Mouse (Mus musculus) T-helper 1 cell (primary cell): ENCODE measurements around the gene Rhebl1.

ENCODE experiments used
- in situ Hi-C: fragments of 300-600 bp; cut with MboI, MseI; formaldehyde crosslinking; loops from one replicate; pipeline ENCODE4 v1.15.1; 2025; ENCODE audit warnings: high pct_unique_total_duplicates

Gene Rhebl1

DNA sequence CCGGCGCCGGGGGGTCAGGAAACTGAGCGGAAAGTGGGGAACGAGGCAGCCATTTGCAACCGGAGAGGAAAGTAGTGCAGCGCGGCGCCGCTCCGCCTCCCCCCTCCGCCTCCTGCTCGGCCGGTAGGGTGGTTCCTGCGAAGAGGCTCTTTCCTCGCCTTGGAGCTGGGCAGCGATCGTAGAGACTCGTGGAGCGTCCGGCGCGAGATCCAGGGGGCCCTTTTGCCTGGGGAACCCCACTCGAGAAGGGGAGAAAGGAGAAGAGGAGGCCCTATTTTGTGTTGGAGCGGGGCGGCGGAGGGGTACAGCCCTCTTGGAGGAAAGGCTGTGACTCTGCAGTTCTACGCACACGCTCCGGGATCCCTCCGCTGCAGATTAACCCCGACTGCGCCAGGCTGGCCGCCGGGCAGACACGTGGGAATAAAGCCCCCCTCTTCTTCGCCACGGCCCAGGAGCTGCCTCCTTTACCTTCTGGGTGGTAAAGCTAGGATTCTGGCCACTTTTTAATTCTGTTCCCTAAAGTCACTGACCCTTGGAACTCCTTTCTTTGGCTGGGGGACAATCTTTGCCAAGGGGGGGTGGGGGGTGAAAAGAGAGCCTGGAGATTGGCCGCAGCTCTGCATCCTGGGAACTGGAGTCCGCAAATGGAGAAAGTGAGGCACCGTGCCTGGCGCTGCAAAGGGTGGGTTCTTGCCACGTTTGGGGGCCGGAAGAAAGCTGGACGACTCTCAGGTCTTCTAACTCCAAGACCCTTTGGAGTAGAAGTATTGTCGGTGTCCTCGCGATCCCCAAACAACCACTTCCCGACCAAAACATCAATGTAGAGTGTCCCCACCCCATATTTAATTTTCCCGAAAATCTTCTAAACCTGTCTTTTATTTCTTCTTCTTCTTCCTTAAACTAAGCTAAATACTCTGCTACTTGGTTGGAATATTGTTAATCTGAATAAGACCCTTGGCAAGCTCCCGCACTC, 22.1 kb downstream of the Rhebl1 start:
- in situ Hi-C loops = no loop called here

DNA sequence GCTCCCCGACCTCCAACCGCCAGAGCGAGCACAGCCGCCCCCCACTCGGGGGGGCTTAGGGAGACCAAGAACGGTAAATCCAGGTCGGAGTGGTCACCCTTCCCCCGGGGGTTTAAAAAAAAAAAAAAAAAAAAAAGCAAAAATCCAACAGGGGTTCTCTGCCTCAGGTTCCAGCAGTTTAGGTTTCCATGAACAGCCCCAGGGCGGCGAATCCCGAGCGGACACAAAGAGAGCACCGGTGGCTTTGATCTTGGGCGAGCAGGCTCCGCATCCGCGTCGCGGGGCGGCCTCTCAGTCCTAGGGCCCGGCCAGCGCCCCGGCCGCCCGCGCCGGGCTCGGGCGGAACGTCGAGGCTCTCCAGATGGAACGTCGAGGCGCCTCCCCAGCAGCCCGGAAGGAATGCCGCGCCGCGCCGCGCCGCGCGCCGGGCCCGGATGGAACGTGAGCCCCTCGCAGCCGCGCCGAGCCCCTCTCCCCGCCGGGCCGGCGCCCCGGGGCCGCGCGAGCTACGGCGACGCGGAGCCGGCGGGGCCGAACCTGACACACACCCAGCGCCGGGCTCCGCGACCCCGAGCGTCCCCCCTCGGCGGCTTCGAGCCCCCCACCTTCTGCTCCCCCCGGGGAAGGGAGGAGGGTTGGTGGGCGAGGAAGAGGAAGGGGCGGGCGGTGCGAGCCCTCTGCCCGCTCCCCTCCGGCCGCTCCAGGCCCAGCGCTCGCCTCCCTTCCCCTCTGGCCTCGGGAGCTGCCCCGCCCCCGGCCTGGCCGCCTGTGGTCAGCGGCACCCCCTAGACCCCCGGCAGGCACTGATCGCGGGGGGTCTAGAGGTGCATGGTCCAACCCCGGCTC, 23.0 kb downstream of the Rhebl1 start, which contains the start of gene Kmt2d:
Gene Kmt2d (minus strand): TSS at position 135 of the 846 bp plus-strand sequence.
- in situ Hi-C loops = no loop called here

DNA sequence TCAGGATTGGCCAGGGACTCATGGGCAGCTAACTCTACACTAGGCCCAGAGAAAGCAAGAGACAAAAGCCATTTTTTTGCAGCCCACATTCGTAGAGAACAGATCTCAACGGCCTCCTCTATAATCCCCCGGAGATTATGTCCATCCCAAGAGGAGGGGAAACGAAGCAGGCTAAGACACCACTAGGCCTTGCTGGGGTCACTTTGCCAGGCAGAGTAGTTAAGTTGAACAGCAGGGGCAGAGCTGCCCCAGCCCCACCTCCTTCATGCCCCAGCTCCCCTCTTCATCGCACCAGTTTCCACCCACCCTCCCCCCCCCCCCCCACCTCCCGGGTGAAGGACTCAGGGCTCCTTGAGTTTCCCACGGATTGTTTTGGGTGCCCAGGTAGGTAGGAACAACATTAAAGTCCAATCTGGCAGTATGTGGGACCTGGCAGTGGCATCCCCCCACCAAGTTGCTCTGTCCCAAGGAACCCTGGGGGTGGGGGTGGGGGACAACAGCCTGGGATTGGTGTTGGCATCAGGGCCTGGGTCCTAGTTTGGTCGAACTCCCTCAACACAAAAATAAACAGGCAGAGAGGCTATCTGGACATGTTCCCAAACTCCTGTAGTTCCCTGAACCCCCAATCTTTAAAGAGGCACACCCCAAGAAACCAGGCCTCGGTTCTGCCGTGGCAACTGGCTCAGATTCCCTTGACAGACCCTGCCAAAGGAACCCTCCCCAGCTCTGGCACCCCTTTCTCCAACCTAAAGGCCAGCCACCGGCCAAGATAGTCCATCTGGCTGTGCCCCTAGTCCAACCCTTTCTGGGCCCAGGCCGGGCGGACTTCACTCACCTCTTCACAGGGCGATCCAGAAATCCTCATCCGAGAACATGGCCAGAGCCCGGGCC, 23.9 kb downstream of the Rhebl1 start:
- in situ Hi-C loops = no loop called here

DNA sequence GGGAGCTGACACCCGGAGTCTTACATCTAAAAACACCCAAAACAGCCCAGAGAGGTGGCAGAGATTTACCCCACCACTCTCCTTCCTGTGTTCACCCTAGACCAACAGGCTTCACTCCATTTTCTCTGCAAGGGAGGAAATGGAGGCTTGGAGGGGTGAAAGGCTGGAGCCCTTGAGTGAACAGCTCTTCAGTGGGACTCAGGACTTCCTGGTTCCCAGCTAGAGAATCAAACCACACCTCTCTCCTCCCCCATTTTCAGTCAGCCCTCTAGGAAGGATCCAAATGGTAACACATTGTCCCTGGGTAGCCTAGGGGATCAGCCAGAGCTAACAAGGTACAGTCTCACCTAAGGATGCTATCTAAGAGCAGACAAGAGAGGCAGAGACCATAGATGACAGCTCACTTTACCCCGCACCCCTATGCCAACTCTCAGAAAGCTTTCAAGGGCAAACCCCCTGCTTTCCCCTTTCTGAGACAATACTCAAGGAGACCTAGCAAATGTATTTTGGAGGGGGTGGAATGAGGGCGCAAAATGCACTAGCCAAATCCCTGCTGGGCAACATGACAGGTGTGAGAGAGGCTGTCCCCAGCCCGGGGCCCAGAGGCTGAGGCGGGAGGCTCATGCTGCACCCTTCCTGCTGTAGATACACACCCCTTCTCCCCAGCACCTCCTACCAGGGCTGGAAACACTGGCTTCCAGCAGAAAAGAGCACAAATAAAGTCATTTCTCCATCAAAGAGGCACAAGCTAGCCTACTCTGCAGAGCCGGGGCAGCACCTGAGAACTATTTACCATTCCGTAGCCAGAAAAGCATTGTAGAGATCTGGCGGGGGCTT, 24.8 kb downstream of the Rhebl1 start:
- in situ Hi-C loops = no loop called here

DNA sequence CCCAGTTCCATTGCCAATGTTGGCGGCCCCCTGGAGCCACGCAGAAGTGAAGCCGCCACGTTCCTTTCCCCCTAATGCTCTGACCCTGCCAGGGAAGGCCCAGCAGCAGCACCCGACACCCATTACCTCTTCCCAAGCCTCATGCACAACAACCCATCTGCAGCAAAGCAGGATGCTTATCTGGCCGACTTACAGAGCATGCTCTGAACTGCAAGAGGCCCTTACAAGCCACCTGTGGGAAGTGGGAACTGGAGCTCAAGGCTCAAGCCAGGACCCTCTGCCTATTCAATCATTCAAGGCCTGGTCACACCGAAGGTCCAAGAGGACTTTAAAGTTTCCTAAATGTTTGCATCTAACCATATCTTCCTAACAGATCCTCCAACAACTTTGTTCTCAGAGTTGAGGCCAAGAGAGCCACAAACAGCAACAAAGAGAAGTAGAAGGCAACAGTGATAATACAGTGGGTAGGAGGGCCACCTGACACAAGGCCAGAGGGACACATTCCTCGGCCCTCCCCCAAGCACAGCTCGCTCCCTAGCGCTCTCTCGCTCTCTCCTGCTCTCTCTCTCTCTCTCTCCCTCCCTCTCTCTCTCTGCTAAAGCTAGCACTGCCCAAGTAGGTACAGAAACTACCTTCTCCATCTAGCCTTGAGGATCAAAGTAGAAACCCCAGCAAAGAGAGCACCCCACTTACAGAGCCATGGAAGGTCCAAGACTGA, 25.8 kb downstream of the Rhebl1 start:
- in situ Hi-C loops = no loop called here

DNA sequence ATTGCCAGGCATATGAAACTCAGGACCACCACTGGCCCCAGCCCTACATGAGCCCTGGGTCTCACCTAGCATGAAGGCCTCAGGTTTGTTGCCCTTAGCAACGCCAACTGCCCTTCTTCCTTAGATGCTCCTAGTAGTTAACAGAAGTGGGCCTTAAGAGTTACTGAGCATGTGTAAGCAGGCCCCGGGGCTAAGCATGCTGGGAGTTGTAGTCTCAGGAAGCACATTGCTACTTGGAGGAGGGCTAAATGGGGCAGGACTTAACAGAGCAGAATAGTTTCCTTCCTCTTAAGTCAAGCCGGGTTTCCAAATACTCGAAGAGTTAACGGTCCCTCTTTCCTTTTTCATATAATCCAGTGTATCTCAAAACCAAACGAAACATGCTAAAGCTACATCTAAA, 27.0 kb downstream of the Rhebl1 start:
- in situ Hi-C loops = no loop called here

DNA sequence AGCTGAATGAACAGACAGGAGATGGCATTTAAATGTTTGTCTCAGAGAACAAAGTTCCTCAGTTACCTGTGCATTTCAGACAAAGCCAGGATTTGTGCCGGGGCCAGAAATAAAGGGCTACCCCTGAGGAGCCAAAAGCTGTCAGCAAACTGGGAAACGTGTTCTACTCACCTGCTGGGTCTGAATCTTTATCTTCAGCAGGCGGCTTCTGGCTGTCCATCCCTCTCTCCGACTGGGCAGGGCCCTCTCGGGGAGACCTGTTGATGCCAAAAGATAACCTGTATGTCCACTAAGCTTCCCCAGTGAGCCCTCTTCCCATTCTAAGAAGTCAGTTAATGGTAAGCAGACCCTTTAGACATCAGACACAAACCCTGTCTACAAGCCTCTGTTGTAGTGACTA, 27.8 kb downstream of the Rhebl1 start:
- in situ Hi-C loops = no loop called here

DNA sequence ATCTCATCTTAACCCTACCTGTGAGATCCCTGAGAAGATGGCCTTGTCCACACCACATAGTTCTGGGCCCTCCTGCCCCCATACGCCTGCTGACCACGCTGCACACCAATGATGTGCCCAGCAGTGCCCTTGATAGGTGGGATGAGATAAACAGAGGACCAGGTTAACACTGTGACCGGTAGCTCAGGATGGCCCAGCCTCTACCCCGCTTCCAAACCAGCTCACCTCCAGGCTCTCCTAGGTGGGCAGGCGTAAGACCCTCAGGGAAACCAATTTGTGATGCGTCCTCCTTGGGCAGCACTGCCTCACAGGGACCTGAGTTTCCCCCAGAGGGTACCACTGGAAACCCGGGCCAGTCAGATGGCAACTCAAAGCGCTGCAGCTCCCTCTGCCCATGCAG, 28.6 kb downstream of the Rhebl1 start:
- in situ Hi-C loops = no loop called here

DNA sequence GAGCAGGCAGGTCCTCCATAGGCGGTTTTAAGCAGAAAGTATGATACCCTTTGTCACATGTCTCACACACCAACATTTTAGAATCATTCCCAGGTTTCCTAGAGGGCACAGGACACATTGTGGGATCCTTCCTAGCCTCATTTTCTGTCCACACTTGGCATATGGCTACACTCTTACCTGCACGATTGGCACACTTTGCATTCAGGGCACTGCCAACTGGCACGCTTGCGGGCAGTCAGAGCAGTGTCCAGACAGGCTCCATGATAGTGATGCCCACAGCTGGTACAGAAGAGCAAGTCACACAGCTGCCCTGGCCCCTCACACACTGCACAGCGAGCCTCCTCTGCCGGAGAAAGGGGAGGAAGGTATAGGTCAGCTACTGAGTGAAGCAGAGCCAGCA, 29.4 kb downstream of the Rhebl1 start:
- in situ Hi-C loops = no loop called here

DNA sequence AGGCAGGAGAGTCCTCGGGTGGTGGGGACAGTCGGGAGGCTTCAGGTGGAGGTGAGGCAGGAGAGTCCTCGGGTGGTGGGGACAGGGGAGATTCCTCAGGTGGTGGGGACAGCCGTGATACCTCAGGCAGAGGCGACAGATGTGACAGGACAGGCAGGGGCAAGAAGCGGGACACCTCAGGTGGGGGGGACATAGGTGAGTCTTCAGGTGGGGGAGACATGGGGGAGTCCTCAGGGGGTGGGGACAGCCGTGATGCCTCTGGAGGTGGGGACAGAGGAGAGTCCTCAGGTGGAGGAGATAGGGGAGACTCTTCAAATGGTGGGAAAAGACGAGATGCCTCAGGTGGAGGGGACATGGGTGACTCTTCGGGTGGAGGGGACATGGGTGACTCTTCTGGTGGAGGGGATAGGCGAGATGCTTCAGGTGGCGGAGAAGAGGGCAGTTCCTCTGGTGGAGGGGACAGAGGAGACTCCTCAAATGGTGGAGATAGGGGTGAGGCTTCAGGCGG, 30.8 kb downstream of the Rhebl1 start:
- in situ Hi-C loops = no loop called here

DNA sequence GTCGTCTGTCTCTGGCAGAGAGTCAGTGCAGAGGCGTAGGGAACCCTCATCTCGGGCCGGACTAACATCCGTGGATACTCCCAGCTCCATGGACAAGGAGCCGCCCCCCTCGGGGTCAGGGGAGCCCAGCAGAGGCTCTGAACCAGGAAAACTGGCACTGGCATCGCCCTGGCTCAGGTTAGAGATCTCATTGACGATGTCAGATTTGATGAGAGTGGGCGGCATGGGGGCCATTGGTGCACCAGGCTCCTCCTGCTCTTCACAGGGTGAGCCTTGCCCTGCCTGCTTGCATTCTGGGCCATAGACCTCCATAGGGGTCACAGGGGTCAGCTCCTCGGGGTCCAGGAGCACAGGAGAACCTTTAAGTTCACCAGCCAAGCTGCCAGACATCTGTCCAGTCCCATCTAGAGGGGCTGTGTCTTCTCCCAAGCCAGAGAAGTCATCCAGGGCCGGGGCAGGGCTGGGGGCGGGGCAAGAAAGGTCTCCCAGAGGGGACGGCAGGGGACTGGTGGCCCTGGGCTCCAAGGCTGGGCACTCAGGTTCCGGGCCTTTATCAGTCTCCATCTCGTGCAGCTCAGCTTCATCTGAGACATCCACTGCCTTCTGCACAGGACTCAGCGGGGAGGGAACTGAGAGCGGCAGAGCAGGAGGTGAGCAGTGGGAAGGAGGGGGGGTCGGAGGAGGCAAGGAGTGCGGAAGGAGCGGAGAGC, 32.5 kb downstream of the Rhebl1 start:
- in situ Hi-C loops = no loop called here

DNA sequence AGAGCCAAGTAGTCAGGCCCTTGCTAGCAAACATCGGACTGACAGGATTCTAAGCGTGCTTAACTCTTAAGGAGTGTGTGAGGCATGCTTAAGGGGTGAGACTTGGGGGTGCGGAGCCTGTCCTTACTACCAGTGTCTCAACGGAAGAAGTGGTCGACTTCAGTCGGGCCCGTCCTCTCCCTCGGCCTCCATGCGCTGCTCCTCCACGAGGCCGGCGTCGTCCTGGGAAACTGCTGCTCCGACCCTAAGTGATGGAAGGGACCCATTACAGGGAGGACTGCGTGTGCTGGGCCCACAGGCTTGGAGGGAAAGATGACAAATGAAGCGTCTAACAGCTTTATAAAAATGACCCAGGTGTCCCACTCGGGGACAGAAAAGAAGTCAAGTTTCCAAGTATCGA, 33.4 kb downstream of the Rhebl1 start:
- in situ Hi-C loops = no loop called here

DNA sequence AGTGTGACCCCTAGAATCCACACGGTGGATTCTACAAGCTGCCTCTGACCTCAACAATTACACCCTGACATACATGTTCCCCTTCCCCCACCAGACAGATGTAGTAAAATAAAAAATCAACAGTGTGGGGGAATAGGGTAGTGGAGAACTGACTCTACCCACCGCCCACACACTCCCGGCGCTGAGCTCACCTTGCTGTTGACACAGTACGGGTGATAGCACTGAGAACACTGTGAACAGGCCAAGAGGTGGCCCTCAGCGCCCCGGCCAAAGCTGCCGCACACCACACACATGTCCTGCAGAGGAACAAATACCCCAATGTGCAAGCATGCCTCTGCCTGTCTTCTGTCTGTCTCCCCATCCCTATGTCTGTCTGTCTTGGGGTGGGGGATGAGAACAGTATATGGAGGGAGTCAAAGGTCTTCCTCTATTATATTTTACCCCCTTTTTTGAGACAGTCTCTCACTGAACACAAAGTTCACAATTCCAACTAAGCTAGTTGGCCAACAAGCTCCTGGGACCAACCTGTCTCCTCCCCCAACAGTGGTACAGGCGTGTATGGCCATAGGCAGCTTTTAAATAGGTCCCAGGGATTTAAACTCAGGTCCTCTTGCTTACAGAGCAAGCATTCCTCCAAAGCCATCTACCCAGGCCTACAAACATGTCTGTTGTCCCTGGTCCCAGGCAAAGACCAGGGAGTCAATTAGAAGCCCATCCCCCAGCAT, 34.9 kb downstream of the Rhebl1 start:
- in situ Hi-C loops = no loop called here

DNA sequence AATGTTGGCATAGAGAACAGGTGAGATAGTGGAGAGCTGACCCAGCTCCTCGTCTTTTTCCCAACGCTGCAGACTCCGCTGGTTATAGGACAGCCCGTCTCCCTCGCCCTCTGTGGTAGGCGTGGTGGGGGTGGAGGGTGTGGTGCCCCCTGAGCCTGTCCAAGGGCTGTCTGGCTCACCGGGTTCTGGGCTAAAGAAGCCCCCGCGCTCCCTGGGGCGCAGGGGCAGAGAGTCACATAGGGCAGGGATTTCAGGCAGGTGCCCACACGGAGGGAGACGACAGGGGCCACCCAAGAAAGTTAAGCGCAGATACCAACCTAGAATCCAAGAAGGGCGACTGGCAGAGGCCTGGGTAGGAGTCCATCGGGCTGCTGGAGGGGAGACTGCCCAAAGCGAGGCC, 40.1 kb downstream of the Rhebl1 start:
- in situ Hi-C loops = loop anchor here (5.0 kb wide), 1 partner anchor 102 kb away; no protein-coding TSS in a partner anchor

DNA sequence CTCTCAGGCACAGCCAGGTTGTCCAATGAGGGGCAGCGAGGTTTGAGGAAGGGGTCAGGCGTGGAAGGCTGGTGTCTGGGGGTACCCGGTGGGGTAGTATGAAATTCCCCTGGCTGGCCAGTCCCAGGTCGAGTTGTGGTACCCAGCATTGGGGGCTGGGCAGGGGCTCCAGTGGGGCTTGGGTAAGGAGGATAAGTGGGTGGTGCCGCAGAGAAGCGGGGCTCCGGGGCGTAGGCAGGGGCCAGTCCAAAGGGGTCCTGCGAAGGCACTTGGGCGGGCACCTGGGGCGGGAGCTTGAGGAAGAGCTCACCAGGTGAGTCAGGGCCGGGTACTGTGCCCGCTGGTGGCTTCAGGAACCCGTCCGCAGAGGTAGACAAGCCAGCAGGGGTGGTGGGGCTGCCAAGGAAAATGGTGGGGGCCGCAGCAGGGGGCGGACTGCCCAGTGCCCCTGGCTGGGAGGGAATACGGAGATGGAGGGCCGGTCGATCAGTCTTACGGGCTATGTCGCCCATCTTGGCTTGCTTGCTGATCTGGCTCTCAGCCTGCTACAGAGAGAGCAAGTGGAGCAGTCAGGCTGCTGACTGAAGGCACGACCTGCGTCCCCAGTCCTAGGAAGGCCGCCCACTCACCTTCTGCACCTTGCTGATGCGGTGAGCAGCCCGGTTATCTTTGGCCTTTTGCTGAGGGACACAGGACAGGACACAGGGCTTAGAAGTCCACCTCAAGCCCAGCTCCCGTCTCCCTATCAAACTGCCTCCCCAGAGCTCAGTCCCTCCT, 41.0 kb downstream of the Rhebl1 start:
- in situ Hi-C loops = loop anchor here (5.0 kb wide), 1 partner anchor 101 kb away; no protein-coding TSS in a partner anchor

DNA sequence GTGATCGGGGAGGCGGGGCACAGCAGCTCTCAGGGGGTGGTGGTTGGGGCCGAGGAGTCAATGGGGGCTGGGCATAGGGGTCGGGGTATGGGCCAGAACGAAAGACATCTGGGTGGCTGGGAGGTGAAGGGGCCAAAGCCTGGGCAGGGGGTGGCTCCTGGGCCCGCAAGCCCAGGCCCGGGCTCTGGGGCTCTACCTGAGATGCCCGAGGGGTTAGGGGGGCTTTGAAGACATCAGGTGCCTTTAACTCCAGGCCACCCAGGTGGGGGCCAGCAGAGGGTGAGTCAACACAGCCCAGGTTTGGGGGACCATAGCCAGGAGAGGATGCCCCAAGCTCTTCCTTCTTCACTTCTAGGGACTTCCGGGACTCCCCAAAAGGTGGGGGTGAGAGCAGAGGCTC, 41.6 kb downstream of the Rhebl1 start:
- in situ Hi-C loops = loop anchor here (5.0 kb wide), 1 partner anchor 100 kb away; no protein-coding TSS in a partner anchor

DNA sequence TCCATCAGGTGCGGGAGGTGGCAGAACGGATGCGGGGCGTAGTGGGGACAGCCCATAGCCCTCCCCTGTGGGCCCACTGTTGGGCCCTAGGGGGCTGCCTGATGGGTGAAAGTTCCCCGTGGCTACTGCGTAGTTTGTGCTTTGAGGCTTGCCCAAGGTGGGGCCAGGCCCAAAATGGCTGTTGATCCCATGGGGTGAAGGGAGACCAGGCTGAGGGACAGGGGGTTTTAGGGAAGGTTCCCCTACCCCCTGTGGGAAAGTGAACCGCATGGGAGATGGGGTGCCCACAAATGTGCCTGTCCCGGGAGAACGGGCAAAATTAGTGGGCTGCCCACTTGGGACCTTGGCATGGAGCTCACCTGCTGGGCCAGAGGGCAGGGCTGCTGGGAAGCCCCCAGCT, 42.3 kb downstream of the Rhebl1 start:
- in situ Hi-C loops = loop anchor here (5.0 kb wide), 1 partner anchor 100 kb away; no protein-coding TSS in a partner anchor
